Mouse (Mus musculus) CD4-positive, CD25-positive, alpha-beta regulatory T cell, adult 2 months (primary cell): ENCODE data around the gene Ndel1.
A peak's percentile ranks its signal among the peaks of the same experiment; 100 is the strongest.

Experiments
- DNase-seq: peaks from one replicate; pipeline ENCODE4 v3.0.0-alpha.2; 2012; ENCODE audit warnings: low read depth, low spot score

Ndel1 gene

DNA sequence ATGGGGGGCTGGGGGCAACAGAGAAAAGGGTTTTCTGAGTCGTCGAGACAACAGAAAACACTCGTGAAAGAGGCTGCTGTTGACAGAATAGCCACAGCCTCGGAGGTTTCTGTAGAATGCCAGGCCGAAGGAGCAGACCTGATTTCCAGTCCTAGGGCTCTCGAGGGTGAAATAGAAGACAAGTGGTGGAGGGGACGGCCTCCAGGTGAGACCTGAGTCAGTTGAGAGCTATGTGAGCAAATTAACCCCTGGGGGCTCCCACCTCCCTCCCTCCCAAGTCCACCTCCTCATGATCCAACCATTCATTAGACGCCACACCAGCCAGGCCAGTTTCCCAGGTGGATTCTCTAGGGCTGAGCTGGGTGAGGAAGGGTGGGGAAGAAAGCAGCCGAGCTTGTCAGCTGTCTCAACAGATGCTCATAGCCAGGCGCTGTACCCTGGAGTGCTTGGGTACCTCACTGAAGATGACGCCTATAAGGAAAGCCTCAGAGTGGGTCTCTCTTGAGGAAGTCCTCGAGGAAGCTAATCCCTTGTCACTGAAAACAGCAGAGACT is 22.3 kb upstream of the Ndel1 start:
- DNase-seq = no peak

GRCm38 (mm10) chr11:68892233-68892832 is 20.7 kb upstream of the Ndel1 start:
- no peak for DNase-seq

DNA sequence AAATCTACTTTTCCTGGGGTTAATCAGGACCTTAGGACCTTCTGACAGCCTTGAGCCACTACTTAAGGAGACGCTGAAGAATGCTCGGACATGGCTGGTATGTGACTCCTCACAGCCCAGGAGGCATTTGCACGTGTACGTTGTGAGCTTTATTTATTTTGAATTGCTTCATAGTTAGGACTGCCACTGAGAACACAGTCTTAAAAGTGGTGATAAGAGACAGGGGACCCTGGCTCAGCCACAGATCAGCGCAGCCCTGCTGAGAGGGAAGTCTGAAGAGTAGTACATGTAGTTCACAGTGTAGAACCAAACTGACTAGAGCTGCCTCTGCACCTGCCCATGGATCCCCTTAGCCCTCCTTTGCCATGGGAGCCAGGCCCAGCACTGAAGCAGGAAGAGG is 20.2 kb upstream of the Ndel1 start:
- DNase-seq = no peak

- DNase-seq = no peak
Observed at GRCm38 (mm10) chr11:68890625-68891024, 19.0 kb upstream of the Ndel1 start.

GRCm38 (mm10) chr11:68888653-68889052 is 17.0 kb upstream of the Ndel1 start:
- DNase-seq = no peak

GRCm38 (mm10) chr11:68888253-68888652 is 16.6 kb upstream of the Ndel1 start, which contains the start of gene Rnf222:
Gene Rnf222, plus strand, starts transcription at chr11:68888553.
- DNase-seq = no peak

GRCm38 (mm10) chr11:68886091-68886490 is 14.4 kb upstream of the Ndel1 start:
- DNase-seq = no peak

- no peak for DNase-seq
Observed at GRCm38 (mm10) chr11:68884368-68884767, 12.7 kb upstream of the Ndel1 start.

- no peak for DNase-seq
Observed at GRCm38 (mm10) chr11:68883843-68884242, 12.2 kb upstream of the Ndel1 start.

DNA sequence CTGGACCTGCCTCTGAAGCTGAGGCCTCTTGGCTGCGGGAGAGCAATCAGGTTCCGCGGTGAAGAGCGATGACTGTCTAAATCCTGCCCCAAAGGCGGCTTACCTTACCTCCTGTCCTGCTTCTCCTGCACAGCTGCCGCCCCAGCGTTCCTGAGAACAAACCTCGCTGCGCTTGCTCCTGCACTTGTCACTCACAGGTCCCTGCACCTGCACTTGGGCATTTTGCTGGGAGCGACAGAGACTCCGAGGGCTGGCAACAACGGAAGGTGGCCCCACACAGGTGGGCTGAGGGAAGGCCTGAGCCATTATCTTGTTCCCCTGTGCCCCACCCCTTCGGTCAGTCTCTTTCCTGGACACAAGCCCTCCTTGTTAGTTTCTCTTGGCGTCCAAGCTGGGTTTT is 10.4 kb upstream of the Ndel1 start:
- DNase-seq = no peak

- no peak for DNase-seq
Observed at GRCm38 (mm10) chr11:68878811-68879210, 7.2 kb upstream of the Ndel1 start.

DNA sequence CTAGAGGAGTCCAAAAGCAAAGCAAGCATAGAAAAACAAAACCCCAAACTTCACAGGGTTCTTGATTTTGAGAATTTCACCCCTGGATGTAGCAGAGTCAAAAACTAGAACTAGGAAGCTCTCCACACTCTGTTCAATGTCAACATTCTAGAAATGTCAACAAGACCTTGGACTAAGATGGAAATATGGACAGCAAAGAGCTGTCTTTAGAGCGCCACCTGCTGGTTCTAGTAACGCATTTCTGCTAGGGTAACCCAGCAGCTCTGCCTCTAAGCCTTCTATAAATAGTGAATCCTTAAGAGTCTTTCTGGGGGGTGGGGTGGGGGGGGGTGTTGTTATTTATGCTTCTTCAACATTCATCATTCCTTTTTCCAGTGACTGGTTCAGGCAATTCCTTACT is 3.2 kb upstream of the Ndel1 start:
- DNase-seq = peak; percentile 82

- no peak for DNase-seq
Observed at GRCm38 (mm10) chr11:68871277-68871676, 381 bp downstream of the Ndel1 start.

GRCm38 (mm10) chr11:68864544-68865189 is 7.0 kb downstream of the Ndel1 start:
- DNase-seq = no peak

GRCm38 (mm10) chr11:68863631-68864091 is 8.0 kb downstream of the Ndel1 start:
- DNase-seq = no peak

DNA sequence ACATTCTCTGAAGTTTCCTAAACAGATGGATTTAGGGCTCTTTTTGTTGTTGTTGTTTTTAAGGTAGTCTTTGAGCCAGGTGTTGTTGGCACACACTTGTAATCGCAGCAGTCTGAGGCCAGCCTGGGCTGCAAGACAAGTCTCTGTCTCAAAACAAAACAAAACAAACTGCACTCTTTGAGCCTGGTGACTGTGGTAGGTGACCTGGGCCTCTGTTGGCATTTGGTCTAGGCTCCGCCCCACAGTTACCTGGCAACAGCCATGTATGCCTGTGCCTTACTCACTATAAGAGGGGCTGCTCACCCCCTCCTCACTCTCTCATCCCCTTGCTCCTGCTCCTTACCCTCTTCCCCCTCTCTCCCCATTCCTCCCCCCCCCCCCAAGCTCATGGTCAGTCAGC is 9.4 kb downstream of the Ndel1 start:
- no peak for DNase-seq

DNA sequence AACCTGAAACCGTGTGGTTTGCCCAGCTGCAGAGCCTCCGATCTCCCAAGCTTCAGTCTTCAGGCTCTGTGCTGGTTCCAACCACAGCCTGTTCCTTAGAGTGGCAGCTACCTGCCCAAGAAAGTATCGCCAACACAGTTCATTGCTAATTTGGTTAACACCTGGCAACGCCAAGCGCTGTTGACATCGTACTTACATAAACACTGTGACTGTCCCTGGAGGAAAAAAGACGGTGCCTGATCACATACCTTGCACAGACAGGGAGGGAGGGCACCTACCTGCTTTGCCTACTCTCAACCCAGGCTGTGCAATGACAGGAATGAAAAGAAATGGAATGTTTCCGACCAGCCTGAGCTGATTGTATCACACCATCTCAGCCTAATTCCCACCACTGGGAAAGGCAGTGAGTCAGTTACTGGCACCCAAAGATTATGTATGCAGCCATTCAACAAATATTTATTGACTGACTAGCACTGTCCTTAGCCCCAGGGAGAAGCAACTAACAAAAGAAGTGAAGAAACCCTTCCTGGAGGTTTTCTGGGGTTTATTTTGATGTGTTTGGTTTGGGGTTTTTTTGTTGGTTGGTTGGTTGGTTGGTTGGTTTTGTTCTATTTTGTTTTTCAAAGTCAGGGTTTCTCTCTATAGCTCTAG is 11.6 kb downstream of the Ndel1 start:
- no peak for DNase-seq

GRCm38 (mm10) chr11:68857329-68857728 is 14.3 kb downstream of the Ndel1 start:
- DNase-seq = no peak

- no peak for DNase-seq
Observed at GRCm38 (mm10) chr11:68854621-68855020, 17.0 kb downstream of the Ndel1 start.

- peak; percentile 52 for DNase-seq
Observed at GRCm38 (mm10) chr11:68853611-68854401, 17.9 kb downstream of the Ndel1 start.

- DNase-seq = peak; percentile 100
Observed at GRCm38 (mm10) chr11:68852932-68853409, 18.7 kb downstream of the Ndel1 start.

GRCm38 (mm10) chr11:68852486-68852901 is 19.2 kb downstream of the Ndel1 start:
- DNase-seq = peak; percentile 68
